20 mouse cellular contexts compared by ENCODE assay signal in genomic region chr13:97216196-97216595, GRCm38 (mm10).
"Had no signal": no experiment of that assay in that cellular context is flagged by ENCODE, and none has a peak within 500 bp of the region (broad histone marks: within the 10 kb centered on the region; RNA-seq: fewer than 3 reads in every experiment).

No protein-coding gene starts in this region.

- H3K4me1 ChIP-seq: stomach, embryonic 15.5 days had no signal

- H3K9me3 ChIP-seq: limb, embryonic 15.5 days; midbrain, embryonic 15.5 days; neural tube, embryonic 13.5 days; stomach, embryonic 15.5 days had no signal

- H3K9ac ChIP-seq: limb, embryonic 15.5 days; liver, embryonic 14.5 days; liver, postnatal 0 days; lung, embryonic 14.5 days; midbrain, embryonic 15.5 days; neural tube, embryonic 13.5 days; stomach, embryonic 15.5 days had no signal

- H3K4me2 ChIP-seq: limb, embryonic 15.5 days; liver, embryonic 11.5 days; lung, embryonic 14.5 days; midbrain, embryonic 15.5 days; neural tube, embryonic 13.5 days; stomach, embryonic 15.5 days had no signal

- H3K36me3 ChIP-seq: limb, embryonic 15.5 days; midbrain, embryonic 15.5 days; neural tube, embryonic 13.5 days; stomach, embryonic 15.5 days had no signal

- H3K4me3 ChIP-seq: layer of hippocampus, adult 2 months; limb, embryonic 15.5 days; midbrain, embryonic 15.5 days; myocyte; neural tube, embryonic 13.5 days; stomach, embryonic 15.5 days had no signal

- H3K27me3 ChIP-seq: limb, embryonic 15.5 days; midbrain, embryonic 15.5 days; neural tube, embryonic 13.5 days; stomach, embryonic 15.5 days had no signal

- H3K27ac ChIP-seq: kidney, postnatal 0 days; layer of hippocampus, adult 2 months; limb, embryonic 15.5 days; liver, embryonic 14.5 days; macrophage; midbrain, embryonic 15.5 days; neural tube, embryonic 13.5 days; stomach, embryonic 15.5 days had no signal

- ATAC-seq: liver, postnatal 0 days; lung, postnatal 0 days had no signal

- DNase-seq: kidney, adult 18-20 months; kidney, adult 9 months; kidney, postnatal 25 days; layer of hippocampus, adult 9-11 months; liver, postnatal 0 days; lung, embryonic 14.5 days; right cerebral cortex, postnatal 25 days; spleen, adult 18-20 months; thymus, postnatal 25 days had no signal
